Mouse (Mus musculus) stomach, embryonic 14.5 days (tissue): ENCODE data around the gene Gm10392. TPM values are rescaled to one million over a fixed set of nuclear protein-coding genes. Genes with fewer than 3 reads are reported as not detected.

Experiments used
- ATAC-seq: fragments of 200-750 bp; cut with Nextera tagmentation; 2 replicates; pipeline ENCODE4 v1.8.0; 2017; ENCODE audit warnings: low read depth, moderate TSS enrichment; ENCODE audit not compliant: insufficient number of reproducible peaks, insufficient read depth, low FRiP score
- H3K27ac ChIP-seq: fragments of 300-500 bp; sonication (generic); 2 replicates; pipeline ENCODE4 v1.5.1; 2014; ENCODE audit warnings: mild to moderate bottlenecking, low read length, moderate library complexity, mixed read lengths
- H3K27me3 ChIP-seq: fragments of 300-500 bp; sonication (generic); 2 replicates; pipeline ENCODE4 v1.6.1; 2014; ENCODE audit warnings: low read length, control low read depth, mixed read lengths; ENCODE audit not compliant: control insufficient read depth, insufficient read depth
- H3K36me3 ChIP-seq: fragments of 300-500 bp; sonication (generic); 2 replicates; pipeline ENCODE4 v1.6.1; 2014; ENCODE audit warnings: mild to moderate bottlenecking, control low read depth, low read length, moderate library complexity, mixed read lengths; ENCODE audit not compliant: control insufficient read depth, insufficient read depth
- H3K4me1 ChIP-seq: fragments of 300-500 bp; sonication (generic); 2 replicates; pipeline ENCODE4 v1.6.1; 2014; ENCODE audit warnings: low read length, control low read depth, mixed read lengths; ENCODE audit not compliant: control insufficient read depth, insufficient read depth
- H3K4me2 ChIP-seq: fragments of 300-500 bp; sonication (generic); replicated peaks from 2 replicates; pipeline ENCODE4 v1.6.1; 2014; ENCODE audit warnings: low read depth, low read length, control low read depth
- H3K4me3 ChIP-seq: fragments of 300-500 bp; sonication (generic); 2 replicates; pipeline ENCODE4 v1.5.1; 2014; ENCODE audit warnings: low read depth, low read length, control low read depth
- H3K9ac ChIP-seq: fragments of 300-500 bp; sonication (generic); replicated peaks from 2 replicates; pipeline ENCODE4 v1.6.1; 2014; ENCODE audit warnings: low read depth, mild to moderate bottlenecking, control low read depth, low read length, moderate library complexity, mixed read lengths
- H3K9me3 ChIP-seq: fragments of 300-500 bp; sonication (generic); 2 replicates; pipeline ENCODE4 v1.6.1; 2016; ENCODE audit warnings: low read depth, low read length, control low read depth; ENCODE audit not compliant: control insufficient read depth
- WGBS: fragments of 180-500 bp; shearing (Covaris S2); extraction: QIAGEN DNeasy Blood & Tissue Kit; methylation state at CpG from one replicate; pipeline ENCODE4 v1.1.7; 2014; 5-methylcytosine and 5-hydroxymethylcytosine counted together
- polyA plus RNA-seq: library from polyadenylated mRNA; unstranded; fragments of >200 nt; fragmentation: Nextera tagmentation; extraction: Ambion mirVana; gene quantifications from 2 replicates; pipeline ENCODE4 v1.2.1, GENCODE M21; 2014

Gene Gm10392
- polyA plus RNA-seq, 1 experiment from 2014 or later: not detected

GRCm38 (mm10) chr11:77504377-77504776 lies 14.6 kb downstream of the Gm10392 start:
- 94% methylated on average over 19 of the region's 19 CpGs for WGBS
- Histone ChIP-seq H3K36me3 (peaks cover 67% of the 10 kb centered on the region), H3K27me3 (no peaks in the 10 kb centered on the region), H3K9ac (no peak overlapping the region), H3K9me3 (no peaks in the 10 kb centered on the region), H3K27ac (no peak overlapping the region), H3K4me3 (no peak overlapping the region), H3K4me1 (peaks cover 5% of the 10 kb centered on the region; the same call in 1 of the 2 replicates), H3K4me2 (no peak overlapping the region)
- no peak for ATAC-seq

GRCm38 (mm10) chr11:77503511-77503910 lies 15.5 kb downstream of the Gm10392 start:
- H3K27me3 ChIP-seq: no peaks in the 10 kb centered on the region
- peaks cover 4% of the 10 kb centered on the region; the same call in 1 of the 2 replicates for H3K4me1 ChIP-seq
- no peak overlapping the region for H3K27ac ChIP-seq
- H3K4me3 ChIP-seq: no peak overlapping the region
- H3K36me3 ChIP-seq: peaks cover 70% of the 10 kb centered on the region
- no peaks in the 10 kb centered on the region for H3K9me3 ChIP-seq
- no peak for ATAC-seq
- H3K4me2 ChIP-seq: no peak overlapping the region
- no peak overlapping the region for H3K9ac ChIP-seq
- WGBS: 62% methylated on average over 3 of the region's 3 CpGs

- no peaks in the 10 kb centered on the region for H3K27me3 ChIP-seq
- ATAC-seq: no peak
- 76% methylated on average over 6 of the region's 6 CpGs for WGBS
- H3K9ac ChIP-seq: no peak overlapping the region
- no peaks in the 10 kb centered on the region for H3K9me3 ChIP-seq
- H3K36me3 ChIP-seq: peaks cover 66% of the 10 kb centered on the region
- no peak overlapping the region for H3K4me3 ChIP-seq
- H3K27ac ChIP-seq: no peak overlapping the region
- peaks cover 5% of the 10 kb centered on the region for H3K4me1 ChIP-seq
- H3K4me2 ChIP-seq: no peak overlapping the region
Observed at GRCm38 (mm10) chr11:77502481-77502880, 16.5 kb downstream of the Gm10392 start.

- Histone ChIP-seq H3K36me3 (peaks cover 62% of the 10 kb centered on the region), H3K4me3 (no peak overlapping the region), H3K27ac (no peak overlapping the region), H3K4me1 (peaks cover 9% of the 10 kb centered on the region), H3K4me2 (no peak overlapping the region), H3K9me3 (no peaks in the 10 kb centered on the region), H3K27me3 (no peaks in the 10 kb centered on the region), H3K9ac (no peak overlapping the region)
- 93% methylated on average over 4 of the region's 4 CpGs for WGBS
- ATAC-seq: no peak
Observed at GRCm38 (mm10) chr11:77501971-77502370, 17.0 kb downstream of the Gm10392 start.

- Histone ChIP-seq H3K27me3 (no peaks in the 10 kb centered on the region), H3K4me1 (peaks cover 12% of the 10 kb centered on the region), H3K36me3 (peaks cover 56% of the 10 kb centered on the region), H3K4me3 (no peak overlapping the region), H3K4me2 (no peak overlapping the region), H3K9me3 (no peaks in the 10 kb centered on the region), H3K9ac (no peak overlapping the region), H3K27ac (no peak overlapping the region)
- WGBS: 26% methylated on average over 5 of the region's 5 CpGs
- ATAC-seq: no peak
Observed at GRCm38 (mm10) chr11:77501392-77501791, 17.6 kb downstream of the Gm10392 start.

- no peaks in the 10 kb centered on the region for H3K27me3 ChIP-seq
- WGBS: 70% methylated on average over 17 of the region's 17 CpGs
- H3K9ac ChIP-seq: no peak overlapping the region
- H3K4me3 ChIP-seq: no peak overlapping the region
- H3K4me2 ChIP-seq: no peak overlapping the region
- peaks cover 16% of the 10 kb centered on the region for H3K4me1 ChIP-seq
- ATAC-seq: no peak; the same call in 1 of the 2 replicates
- no peaks in the 10 kb centered on the region for H3K9me3 ChIP-seq
- peaks cover 50% of the 10 kb centered on the region for H3K36me3 ChIP-seq
- no peak overlapping the region for H3K27ac ChIP-seq
Observed at GRCm38 (mm10) chr11:77500361-77501325, 18.4 kb downstream of the Gm10392 start.

GRCm38 (mm10) chr11:77499354-77499753 lies 19.6 kb downstream of the Gm10392 start:
- Histone ChIP-seq H3K36me3 (peaks cover 37% of the 10 kb centered on the region), H3K4me1 (peaks cover 28% of the 10 kb centered on the region), H3K4me3 (no peak overlapping the region), H3K4me2 (no peak overlapping the region), H3K9me3 (no peaks in the 10 kb centered on the region), H3K27me3 (no peaks in the 10 kb centered on the region), H3K27ac (no peak overlapping the region), H3K9ac (no peak overlapping the region)
- ATAC-seq: no peak
- 83% methylated on average over 7 of the region's 7 CpGs for WGBS

GRCm38 (mm10) chr11:77498261-77499139 lies 20.5 kb downstream of the Gm10392 start:
- Histone ChIP-seq H3K4me1 (peaks cover 31% of the 10 kb centered on the region), H3K9me3 (no peaks in the 10 kb centered on the region), H3K36me3 (peaks cover 32% of the 10 kb centered on the region), H3K4me2 (no peak overlapping the region), H3K9ac (no peak overlapping the region), H3K4me3 (no peak overlapping the region), H3K27ac (peak overlapping the region; percentile 44; the same call in 1 of the 2 replicates), H3K27me3 (no peaks in the 10 kb centered on the region)
- no peak for ATAC-seq
- WGBS: 78% methylated on average over 12 of the region's 12 CpGs
